Mouse (Mus musculus) hindbrain, embryonic 16.5 days (tissue): ENCODE measurements around the gene Nelfe. TPM values are rescaled to one million over a fixed set of nuclear protein-coding genes. Genes with fewer than 3 reads are reported as not detected.
"Not testable (repeated sequence)": the region's sequence is repeated elsewhere in the genome, so short reads cannot be mapped to it uniquely, and the experiment has no call there.

Experiments used
- ATAC-seq: fragments of 200-750 bp; cut with Nextera tagmentation; 2 replicates; pipeline ENCODE4 v1.8.0; 2017; ENCODE audit warnings: moderate TSS enrichment, moderate library complexity
- H3K27ac ChIP-seq: fragments of 300-500 bp; sonication (generic); 2 replicates; pipeline ENCODE4 v1.5.1; 2014; ENCODE audit warnings: low read depth, mild to moderate bottlenecking, control low read depth, low read length, moderate library complexity
- H3K27me3 ChIP-seq: fragments of 300-500 bp; sonication (generic); replicated peaks from 2 replicates; pipeline ENCODE4 v1.6.1; 2014; ENCODE audit warnings: low read length; ENCODE audit not compliant: control insufficient read depth, insufficient read depth
- H3K36me3 ChIP-seq: fragments of 300-500 bp; sonication (generic); 2 replicates; pipeline ENCODE4 v1.6.1; 2014; ENCODE audit warnings: mild to moderate bottlenecking, low read length, moderate library complexity, mixed read lengths; ENCODE audit not compliant: control insufficient read depth, insufficient read depth
- H3K4me1 ChIP-seq: fragments of 300-500 bp; sonication (generic); 2 replicates; pipeline ENCODE4 v1.6.1; 2014; ENCODE audit warnings: low read depth, low read length; ENCODE audit not compliant: control insufficient read depth, insufficient read depth
- H3K4me2 ChIP-seq: fragments of 300-500 bp; sonication (generic); 2 replicates; pipeline ENCODE4 v1.6.1; 2014; ENCODE audit warnings: mild to moderate bottlenecking, low read length, control low read depth, moderate library complexity
- H3K4me3 ChIP-seq: fragments of 300-500 bp; sonication (generic); 2 replicates; pipeline ENCODE4 v1.5.1; 2014; ENCODE audit warnings: mild to moderate bottlenecking, low read length, control low read depth, moderate library complexity
- H3K9ac ChIP-seq: fragments of 300-500 bp; sonication (generic); 2 replicates; pipeline ENCODE4 v1.6.1; 2014; ENCODE audit warnings: low read depth, mild to moderate bottlenecking, control low read depth, low read length, moderate library complexity
- H3K9me3 ChIP-seq: fragments of 300-500 bp; sonication (generic); 2 replicates; pipeline ENCODE4 v1.6.1; 2014; ENCODE audit warnings: mild to moderate bottlenecking, low read length, moderate library complexity; ENCODE audit not compliant: control insufficient read depth
- WGBS: fragments of 180-500 bp; shearing (Covaris S2); extraction: QIAGEN DNeasy Blood & Tissue Kit; methylation state at CpG from one replicate; pipeline ENCODE4 v1.1.7; 2014; 5-methylcytosine and 5-hydroxymethylcytosine counted together
- polyA plus RNA-seq: library from polyadenylated mRNA; unstranded; fragments of >200 nt; fragmentation: Nextera tagmentation; extraction: Ambion mirVana; gene quantifications from 2 replicates; pipeline ENCODE4 v1.2.1, GENCODE M21; 2015

Nelfe gene
- polyA plus RNA-seq, 1 experiment from 2014 or later, result 78.9 TPM

DNA sequence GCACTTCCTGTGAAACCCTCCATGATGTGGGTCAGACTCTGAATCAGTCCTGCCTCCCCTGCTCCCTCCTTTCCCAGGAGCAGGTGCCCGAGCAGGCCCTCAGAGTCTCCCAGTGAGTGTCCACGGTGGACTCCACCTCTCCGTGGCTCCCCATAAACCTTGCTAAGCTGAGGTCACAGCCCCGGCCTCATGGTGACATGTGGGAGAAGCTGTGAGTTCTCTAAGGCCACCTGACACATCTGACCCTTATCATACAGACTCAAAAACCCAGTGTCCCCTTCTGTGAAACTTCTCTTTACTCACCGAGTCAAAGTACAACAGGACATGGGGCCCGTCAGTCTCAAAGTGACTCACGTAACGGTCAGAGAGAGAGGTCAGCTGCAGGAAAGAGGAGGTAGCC lies 39.4 kb upstream of the Nelfe start:
- not testable (repeated sequence) for H3K4me1 ChIP-seq, H3K9me3 ChIP-seq, H3K4me3 ChIP-seq, ATAC-seq, H3K36me3 ChIP-seq, H3K9ac ChIP-seq, H3K4me2 ChIP-seq, H3K27me3 ChIP-seq, H3K27ac ChIP-seq
- 89% methylated on average over 8 of the region's 8 CpGs for WGBS

GRCm38 (mm10) chr17:34811275-34811674 lies 38.9 kb upstream of the Nelfe start:
- H3K36me3 ChIP-seq, result no peaks in the 10 kb centered on the region
- no peaks in the 10 kb centered on the region for H3K4me1 ChIP-seq
- H3K9ac ChIP-seq, result no peak overlapping the region
- 77% methylated on average over 15 of the region's 15 CpGs for WGBS
- H3K9me3 ChIP-seq, result no peaks in the 10 kb centered on the region
- H3K27ac ChIP-seq, result no peak overlapping the region
- no peak overlapping the region for H3K4me3 ChIP-seq
- no peak for ATAC-seq
- H3K4me2 ChIP-seq, result no peak overlapping the region
- H3K27me3 ChIP-seq, result no peaks in the 10 kb centered on the region

GRCm38 (mm10) chr17:34813747-34814146 lies 36.4 kb upstream of the Nelfe start:
- 61% methylated on average over 12 of the region's 12 CpGs for WGBS
- not testable (repeated sequence) for ATAC-seq, H3K27me3 ChIP-seq, H3K4me1 ChIP-seq, H3K4me3 ChIP-seq, H3K27ac ChIP-seq, H3K4me2 ChIP-seq, H3K9ac ChIP-seq, H3K36me3 ChIP-seq, H3K9me3 ChIP-seq

- Histone ChIP-seq H3K27me3 (no peaks in the 10 kb centered on the region), H3K9me3 (no peaks in the 10 kb centered on the region), H3K4me3 (no peak overlapping the region), H3K36me3 (no peaks in the 10 kb centered on the region), H3K4me2 (no peak overlapping the region), H3K9ac (no peak overlapping the region), H3K27ac (no peak overlapping the region), H3K4me1 (no peaks in the 10 kb centered on the region)
- no peak for ATAC-seq
- 79% methylated on average over 7 of the region's 7 CpGs for WGBS
Observed at GRCm38 (mm10) chr17:34814818-34815370, 35.3 kb upstream of the Nelfe start.

DNA sequence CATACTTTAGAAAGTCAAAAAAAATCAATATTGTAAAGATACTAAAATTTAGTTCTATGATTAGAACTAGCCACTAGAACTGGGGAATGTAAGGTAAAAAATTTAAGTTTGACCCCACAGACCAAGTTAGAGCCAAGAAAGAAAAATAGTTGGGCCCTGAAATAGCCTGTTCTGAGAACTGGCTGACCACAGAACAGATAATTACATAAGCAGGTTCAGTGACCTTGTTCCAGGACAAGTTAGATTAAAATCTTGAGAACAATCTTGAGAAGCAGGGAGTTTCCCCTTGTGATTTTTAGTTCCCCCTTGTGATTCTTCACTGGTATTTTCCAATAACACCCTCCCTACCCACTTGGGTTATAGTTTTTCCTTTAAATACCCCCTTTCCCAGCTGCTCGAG lies 19.4 kb upstream of the Nelfe start:
- not testable (repeated sequence) for H3K27ac ChIP-seq, H3K9me3 ChIP-seq, ATAC-seq, H3K4me1 ChIP-seq, H3K4me2 ChIP-seq, H3K27me3 ChIP-seq, H3K9ac ChIP-seq, H3K4me3 ChIP-seq
- peaks cover 23% of the 10 kb centered on the region for H3K36me3 ChIP-seq
- WGBS, result 100% methylated on average over 1 of the region's 1 CpGs

DNA sequence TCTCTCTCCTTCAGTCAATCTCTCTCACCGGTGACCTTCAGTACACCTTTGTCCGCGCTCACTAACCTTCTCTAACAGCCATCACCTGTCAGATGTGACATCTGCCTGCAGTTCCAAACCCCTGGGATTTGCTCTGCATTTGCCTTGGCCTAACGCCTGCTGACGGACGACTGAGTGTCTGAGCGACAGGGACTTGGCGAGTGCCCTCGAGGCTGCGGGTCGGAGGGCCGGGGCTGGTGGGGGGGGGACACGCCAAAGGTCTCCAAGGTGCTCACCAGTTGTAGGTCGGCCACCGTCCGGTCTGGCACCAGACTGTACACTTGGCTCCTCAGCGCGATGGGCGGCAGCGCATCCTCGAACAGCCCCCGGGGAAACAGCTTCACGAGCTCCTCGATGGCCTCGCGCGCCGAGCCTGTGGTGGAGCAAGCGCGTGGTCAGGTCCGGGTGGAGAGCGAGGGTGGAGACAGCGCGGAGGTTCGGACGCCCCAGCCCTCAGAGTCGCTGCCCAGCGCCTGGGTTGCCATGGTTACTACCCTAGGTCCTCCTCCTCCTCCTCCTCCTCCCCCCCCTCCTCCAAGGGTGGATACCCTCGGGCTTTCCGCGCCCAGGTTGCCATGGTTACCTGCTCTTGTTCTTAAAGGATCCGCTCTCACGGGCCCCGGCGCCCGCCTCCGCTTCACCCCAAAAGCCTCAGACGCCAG lies 13.9 kb upstream of the Nelfe start:
- H3K4me2 ChIP-seq, result peak overlapping the region; percentile 99
- no peaks in the 10 kb centered on the region for H3K9me3 ChIP-seq
- H3K36me3 ChIP-seq, result peaks cover 27% of the 10 kb centered on the region
- H3K27ac ChIP-seq, result peak overlapping the region; percentile 84
- H3K4me1 ChIP-seq, result peaks cover 17% of the 10 kb centered on the region
- 2% methylated on average over 42 of the region's 48 CpGs for WGBS
- no peaks in the 10 kb centered on the region for H3K27me3 ChIP-seq
- H3K9ac ChIP-seq, result peak overlapping the region; percentile 76
- H3K4me3 ChIP-seq, result peak overlapping the region; percentile 79
- peak; percentile 86 for ATAC-seq

DNA sequence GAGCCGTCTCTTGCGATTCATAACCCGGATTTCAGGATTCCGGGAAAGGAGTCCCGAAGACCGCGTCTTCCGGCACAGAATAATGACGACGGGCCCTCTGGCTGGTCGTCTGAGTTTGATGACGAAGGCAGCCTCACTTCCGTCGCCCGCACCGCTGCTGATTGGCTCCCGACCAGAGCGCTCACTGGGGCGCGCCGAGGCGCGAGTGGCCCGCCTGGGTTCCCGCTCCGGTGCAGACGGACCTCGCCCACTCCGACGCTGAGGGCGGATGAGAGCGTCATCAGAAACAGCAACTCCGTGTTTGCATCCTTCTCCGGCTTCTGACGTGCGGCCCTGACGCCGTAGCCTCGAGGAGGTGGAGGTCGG lies 13.4 kb upstream of the Nelfe start, which contains the start of the genes Stk19 and Dxo:
TSS of gene Stk19 (minus strand) at position 90 of the 366 bp plus-strand sequence.
TSS of gene Dxo (plus strand) at position 164 of the 366 bp plus-strand sequence.
- H3K4me2 ChIP-seq, result peak within 1 kb of the TSS; percentile 99
- under 1% methylated on average over 40 of the region's 40 CpGs for WGBS

GRCm38 (mm10) chr17:34837464-34838324 lies 12.5 kb upstream of the Nelfe start:
- peaks cover 17% of the 10 kb centered on the region for H3K4me1 ChIP-seq
- H3K4me2 ChIP-seq, result peak overlapping the region; percentile 98
- peak overlapping the region; percentile 72 for H3K27ac ChIP-seq
- H3K4me3 ChIP-seq, result peak overlapping the region; percentile 79
- ATAC-seq, result peak; percentile 7; the same call in 1 of the 2 replicates
- peak overlapping the region; percentile 78 for H3K9ac ChIP-seq
- H3K27me3 ChIP-seq, result no peaks in the 10 kb centered on the region
- WGBS, result 39% methylated on average over 43 of the region's 43 CpGs
- H3K36me3 ChIP-seq, result peaks cover 35% of the 10 kb centered on the region
- H3K9me3 ChIP-seq, result no peaks in the 10 kb centered on the region

More for the DNA sequence above, 13.4 kb upstream of the Nelfe start, which contains the start of the genes Stk19 and Dxo:
- no peaks in the 10 kb centered on the region for H3K9me3 ChIP-seq
- peak; percentile 93 for ATAC-seq
- peaks cover 31% of the 10 kb centered on the region for H3K36me3 ChIP-seq
- peak within 1 kb of the TSS; percentile 78 for H3K9ac ChIP-seq
- H3K4me1 ChIP-seq, result peaks cover 17% of the 10 kb centered on the region
- no peaks in the 10 kb centered on the region for H3K27me3 ChIP-seq
- H3K27ac ChIP-seq, result peak within 1 kb of the TSS; percentile 84
- peak within 1 kb of the TSS; percentile 79 for H3K4me3 ChIP-seq

DNA sequence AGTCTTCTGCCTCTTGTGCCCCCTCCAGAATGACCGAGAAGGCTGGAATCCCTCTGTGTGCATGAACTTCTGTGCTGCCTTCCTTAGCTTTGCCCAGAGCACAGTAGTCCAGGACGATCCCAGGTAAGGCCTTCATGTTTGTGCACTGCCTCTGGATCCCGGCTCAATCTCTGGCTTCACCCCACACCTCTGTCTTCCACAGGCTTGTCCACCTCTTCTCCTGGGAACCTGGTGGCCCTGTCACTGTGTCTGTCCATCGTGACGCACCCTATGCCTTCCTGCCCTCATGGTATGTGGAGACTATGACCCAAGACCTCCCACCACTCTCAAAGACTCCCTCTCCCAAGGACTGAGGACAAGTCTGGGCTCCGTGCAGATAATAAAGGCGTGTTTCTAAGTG lies 11.4 kb upstream of the Nelfe start:
- Histone ChIP-seq H3K9ac (no peak overlapping the region), H3K4me3 (no peak overlapping the region), H3K27ac (no peak overlapping the region), H3K9me3 (no peaks in the 10 kb centered on the region), H3K36me3 (peaks cover 39% of the 10 kb centered on the region), H3K27me3 (no peaks in the 10 kb centered on the region), H3K4me2 (no peak overlapping the region), H3K4me1 (peaks cover 17% of the 10 kb centered on the region)
- 89% methylated on average over 7 of the region's 7 CpGs for WGBS
- no peak for ATAC-seq
